Mouse (Mus musculus) liver, embryonic 14.5 days (tissue): Measurements from ENCODE around the gene Olfr685. TPM values are rescaled to one million over a fixed set of nuclear protein-coding genes. Genes with fewer than 3 reads are reported as not detected.

Experiments used
- ATAC-seq: fragments of 200-750 bp; cut with Nextera tagmentation; 2 replicates; pipeline ENCODE4 v1.8.0; 2017; ENCODE audit warnings: moderate number of reproducible peaks, mild to moderate bottlenecking, moderate library complexity; ENCODE audit not compliant: insufficient read depth
- DNase-seq, 3 experiments: peaks; one replicate each; pipeline ENCODE4 v3.0.0-alpha.2; 2012 to 2013; ENCODE audit warnings: low read depth in 3 of 3, low spot score in 3 of 3
- H3K27ac ChIP-seq: fragments of 300-500 bp; sonication (generic); 2 replicates; pipeline ENCODE4 v1.5.1; 2014; ENCODE audit warnings: moderate library complexity, mild to moderate bottlenecking, control low read depth, inconsistent platforms
- H3K27me3 ChIP-seq: fragments of 300-500 bp; sonication (generic); 2 replicates; pipeline ENCODE4 v1.6.1; 2014; ENCODE audit warnings: mild to moderate bottlenecking, low read length, moderate library complexity; ENCODE audit not compliant: control insufficient read depth, insufficient read depth
- H3K36me3 ChIP-seq: fragments of 300-500 bp; sonication (generic); replicated peaks from 2 replicates; pipeline ENCODE4 v1.6.1; 2014; ENCODE audit warnings: low read depth; ENCODE audit not compliant: control insufficient read depth, insufficient read depth
- H3K4me1 ChIP-seq, 2 experiments: fragments of 200-500 bp in 1 of 2; fragments of 300-500 bp in 1 of 2; sonication (generic) in 1 of 2; replicated peaks; 2 replicates each; pipeline ENCODE4 v1.6.1; 2012 to 2014; ENCODE audit warnings: antibody characterized with exemption in 1 of 2, inconsistent platforms in 1 of 2, low read length in 1 of 2; ENCODE audit not compliant: control insufficient read depth in 2 of 2, insufficient read depth in 2 of 2
- H3K4me2 ChIP-seq: fragments of 300-500 bp; sonication (generic); 2 replicates; pipeline ENCODE4 v1.6.1; 2014; ENCODE audit warnings: low read depth, mild to moderate bottlenecking, control low read depth, moderate library complexity
- H3K4me3 ChIP-seq, 2 experiments: fragments of 200-500 bp in 1 of 2; fragments of 300-500 bp in 1 of 2; sonication (generic) in 1 of 2; 2 replicates each; pipeline ENCODE4 v1.5.1; 2012 to 2014; ENCODE audit warnings: low read depth in 2 of 2, low read length in 2 of 2, mild to moderate bottlenecking in 2 of 2, control low read depth in 1 of 2, inconsistent platforms in 1 of 2, moderate library complexity in 1 of 2; ENCODE audit not compliant: insufficient read depth in 1 of 2
- H3K9ac ChIP-seq: fragments of 300-500 bp; sonication (generic); replicated peaks from 2 replicates; pipeline ENCODE4 v1.6.1; 2014; ENCODE audit warnings: mild to moderate bottlenecking, control low read depth, moderate library complexity
- H3K9me3 ChIP-seq: fragments of 300-500 bp; sonication (generic); 2 replicates; pipeline ENCODE4 v1.6.1; 2016; ENCODE audit warnings: low read length, mixed read lengths; ENCODE audit not compliant: control insufficient read depth
- CTCF ChIP-seq: IDR thresholded peaks from 2 replicates; pipeline ENCODE4 v1.5.1; 2016; ENCODE audit warnings: antibody characterized with exemption, low read depth, control low read depth
- EP300 ChIP-seq: IDR thresholded peaks from 2 replicates; pipeline ENCODE4 v1.6.1; 2016; ENCODE audit warnings: antibody characterized with exemption, low read depth
- WGBS: fragments of 180-500 bp; shearing (Covaris S2); extraction: QIAGEN DNeasy Blood & Tissue Kit; methylation state at CpG from one replicate; pipeline ENCODE4 v1.1.7; 2014; ENCODE audit not compliant: insufficient replicate concordance; 5-methylcytosine and 5-hydroxymethylcytosine counted together
- polyA plus RNA-seq, 2 experiments: library from polyadenylated mRNA; depleted of rRNA in 1 of 2; stranded (reverse) in 1 of 2; unstranded in 1 of 2; fragments of >200 nt; fragmentation: Nextera tagmentation in 1 of 2; extraction: Ambion mirVana in 1 of 2; gene quantifications; 2 replicates each; pipeline versions ENCODE4 v1.2.1 to v1.2.3; 2012 to 2014

The Olfr685 gene
- not detected in 2 replicates for polyA plus RNA-seq (2012; rRNA removed)
- not detected in 2 replicates for polyA plus RNA-seq (2014; fragmentation: Nextera tagmentation; extraction: Ambion mirVana)

DNA sequence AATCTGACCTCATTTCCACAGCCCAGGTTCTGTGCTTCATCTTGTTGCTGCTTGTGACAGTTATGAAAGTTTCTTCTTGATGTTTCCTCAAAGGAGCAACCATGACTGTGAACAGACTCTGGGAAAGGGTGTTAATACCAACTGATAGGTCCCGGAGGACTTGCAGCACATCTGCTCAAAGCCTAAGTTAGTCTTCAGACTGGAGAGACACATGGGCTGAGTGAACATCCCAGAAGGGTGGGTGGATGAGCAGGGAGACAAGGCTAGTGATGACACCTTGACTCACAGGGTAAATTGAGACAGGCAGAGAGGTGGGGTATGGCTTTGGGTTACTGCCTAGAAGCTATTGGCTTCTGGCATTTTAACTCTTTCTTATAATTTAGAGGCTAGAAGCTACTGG is at the start of gene Olfr685:
Gene Olfr685 (minus strand): TSS at position 101 of the 400 bp plus-strand sequence.
- no peaks in the 10 kb centered on the region for H3K9me3 ChIP-seq
- WGBS, result 55% methylated on average over 1 of the region's 1 CpGs
- H3K27ac ChIP-seq, result no peak within 1 kb of the TSS
- DNase-seq (no peak), ATAC-seq (no peak)
- no peak for TF ChIP-seq CTCF
- TF ChIP-seq EP300, result no peak
- H3K9ac ChIP-seq, result no peak within 1 kb of the TSS
- H3K4me3 ChIP-seq, result no peak within 1 kb of the TSS
- H3K4me1 ChIP-seq, result no peaks in the 10 kb centered on the region
- H3K27me3 ChIP-seq, result no peaks in the 10 kb centered on the region
- H3K4me2 ChIP-seq, result no peak within 1 kb of the TSS
- no peaks in the 10 kb centered on the region for H3K36me3 ChIP-seq

DNA sequence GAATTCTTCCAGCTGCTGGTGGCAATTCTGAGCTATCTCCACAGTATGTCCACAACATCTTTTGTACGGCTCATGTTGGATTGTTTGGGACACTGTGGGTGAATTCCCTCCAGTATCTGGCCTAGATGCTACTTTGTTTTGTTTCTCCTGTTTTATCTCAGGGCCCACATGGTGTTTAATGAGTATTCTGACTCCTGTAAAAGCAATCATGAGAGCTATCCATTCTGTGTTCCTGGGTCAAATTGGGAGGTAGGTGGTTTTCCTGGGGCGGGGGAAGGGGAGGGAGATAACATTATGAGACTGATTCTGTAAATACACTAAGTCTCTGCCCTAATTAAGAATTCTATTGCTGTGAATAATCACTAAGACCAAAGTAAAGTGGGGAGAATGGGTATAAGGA is 43.6 kb upstream of the Olfr685 start:
- Histone ChIP-seq H3K9me3 (no peaks in the 10 kb centered on the region), H3K36me3 (no peaks in the 10 kb centered on the region), H3K9ac (no peak overlapping the region), H3K27me3 (no peaks in the 10 kb centered on the region), H3K27ac (no peak overlapping the region), H3K4me1 (peaks cover 0 to 3% of the 10 kb centered on the region in 2 experiments; a peak in 2 of 4 replicates), H3K4me2 (no peak overlapping the region), H3K4me3 (no peak overlapping the region)
- ATAC-seq, result no peak
- no peak for TF ChIP-seq EP300
- WGBS, result 63% methylated on average over 2 of the region's 2 CpGs
- no peak for DNase-seq

DNA sequence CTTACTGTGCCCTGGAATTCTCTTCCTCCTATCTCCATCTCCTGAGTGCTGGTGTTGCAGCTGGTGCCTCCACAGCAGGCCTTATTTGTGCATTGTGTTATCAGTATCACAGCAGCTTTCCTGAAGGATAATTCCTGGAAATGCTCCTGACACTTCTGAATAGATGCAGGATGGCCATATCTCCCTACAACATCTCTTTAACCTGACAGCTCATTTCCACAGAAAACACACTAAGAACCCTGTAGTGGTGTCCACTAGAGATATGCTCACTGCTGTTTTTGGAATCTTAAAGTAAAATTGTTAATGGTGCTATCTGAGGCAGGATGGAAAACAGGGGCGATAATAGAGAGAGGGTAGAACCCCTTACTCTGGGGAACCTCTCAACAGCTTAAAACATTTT is 42.3 kb upstream of the Olfr685 start:
- WGBS, result 32% methylated on average over 1 of the region's 1 CpGs
- H3K9me3 ChIP-seq, result no peaks in the 10 kb centered on the region
- H3K36me3 ChIP-seq, result no peaks in the 10 kb centered on the region
- DNase-seq (no peak), ATAC-seq (no peak)
- no peak overlapping the region for H3K9ac ChIP-seq
- H3K27me3 ChIP-seq, result no peaks in the 10 kb centered on the region
- H3K4me1 ChIP-seq, result peaks cover 0 to 3% of the 10 kb centered on the region in 2 experiments; a peak in 2 of 4 replicates
- no peak for TF ChIP-seq CTCF
- TF ChIP-seq EP300, result no peak
- H3K27ac ChIP-seq, result no peak overlapping the region
- no peak overlapping the region for H3K4me2 ChIP-seq
- H3K4me3 ChIP-seq, result no peak overlapping the region

DNA sequence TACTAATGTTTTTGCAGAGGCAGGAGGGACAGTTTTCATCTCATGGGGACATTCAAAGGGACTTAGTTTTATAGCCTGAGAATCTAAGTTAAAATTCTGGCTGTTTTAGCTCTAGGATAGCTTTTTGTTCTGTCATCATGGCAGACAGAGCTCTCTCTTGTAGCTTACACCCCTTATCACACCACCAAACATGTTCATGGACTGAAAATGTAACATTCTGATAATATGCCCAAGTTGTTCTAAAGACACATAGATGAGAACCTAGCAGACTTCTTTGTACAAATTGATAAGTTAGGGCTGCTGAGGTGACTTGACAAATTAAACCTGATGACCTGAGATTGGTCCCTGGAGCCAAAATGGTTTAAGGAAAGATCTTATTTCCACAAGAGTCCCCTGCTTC is 40.9 kb upstream of the Olfr685 start:
- no peak overlapping the region for H3K4me3 ChIP-seq
- H3K27ac ChIP-seq, result no peak overlapping the region
- no peak overlapping the region for H3K4me2 ChIP-seq
- no peak for TF ChIP-seq EP300
- TF ChIP-seq CTCF, result no peak
- H3K4me1 ChIP-seq, result peaks cover 0 to 3% of the 10 kb centered on the region in 2 experiments; a peak in 2 of 4 replicates
- no peaks in the 10 kb centered on the region for H3K9me3 ChIP-seq
- no peaks in the 10 kb centered on the region for H3K36me3 ChIP-seq
- no peaks in the 10 kb centered on the region for H3K27me3 ChIP-seq
- H3K9ac ChIP-seq, result no peak overlapping the region
- DNase-seq, result peak in 2 of 3 experiments; percentile 4 to 13
- peak; percentile 75; the same call in 1 of the 2 replicates for ATAC-seq

DNA sequence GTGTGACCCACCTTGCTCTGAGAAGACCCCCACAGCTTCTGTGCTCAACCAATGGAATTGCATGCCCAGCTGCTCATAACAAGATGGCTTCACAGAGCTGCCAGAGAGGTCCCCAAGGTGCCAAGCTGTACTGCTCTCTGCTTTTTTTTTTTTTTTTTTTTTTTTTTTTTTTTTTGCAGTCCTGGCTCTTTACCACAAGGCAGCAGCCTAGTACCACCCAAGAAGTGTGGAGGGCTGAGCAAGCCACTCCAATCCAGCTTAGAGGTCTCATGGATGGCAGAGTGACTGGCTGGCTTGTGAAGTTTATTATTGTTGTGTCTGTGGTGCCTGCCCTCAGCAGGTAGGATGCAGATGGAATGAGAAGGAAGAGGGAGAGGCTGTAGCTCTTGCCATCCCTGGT is 40.3 kb upstream of the Olfr685 start:
- TF ChIP-seq EP300 (no peak), CTCF (peak; percentile 15; the same call in 1 of the 2 replicates)
- Histone ChIP-seq H3K27ac (no peak overlapping the region), H3K4me3 (no peak overlapping the region), H3K9ac (no peak overlapping the region), H3K9me3 (no peaks in the 10 kb centered on the region), H3K4me1 (peaks cover 0 to 3% of the 10 kb centered on the region in 2 experiments; a peak in 2 of 4 replicates), H3K36me3 (no peaks in the 10 kb centered on the region), H3K27me3 (no peaks in the 10 kb centered on the region), H3K4me2 (no peak overlapping the region)
- DNase-seq, result no peak
- ATAC-seq, result peak; percentile 53; the same call in 1 of the 2 replicates
